Mouse (Mus musculus) layer of hippocampus, postnatal 14 days (tissue): ENCODE data around the gene Sppl3. TPM values are rescaled to one million over a fixed set of nuclear protein-coding genes. Genes with fewer than 3 reads are reported as not detected.

Experiments used
- DNase-seq, 2 experiments: peaks; one replicate each; pipeline ENCODE4 v3.0.0; 2021 to 2022; ENCODE audit warnings: low spot score in 2 of 2, mixed read lengths in 1 of 2
- total RNA-seq, 2 experiments: library from RNA; stranded (reverse); gene quantifications; 2 replicates each; pipeline ENCODE4 v1.2.3; 2021

The Sppl3 gene
- total RNA-seq, 2 experiments from 2014 or later: 89.6 to 90.5 TPM

DNA sequence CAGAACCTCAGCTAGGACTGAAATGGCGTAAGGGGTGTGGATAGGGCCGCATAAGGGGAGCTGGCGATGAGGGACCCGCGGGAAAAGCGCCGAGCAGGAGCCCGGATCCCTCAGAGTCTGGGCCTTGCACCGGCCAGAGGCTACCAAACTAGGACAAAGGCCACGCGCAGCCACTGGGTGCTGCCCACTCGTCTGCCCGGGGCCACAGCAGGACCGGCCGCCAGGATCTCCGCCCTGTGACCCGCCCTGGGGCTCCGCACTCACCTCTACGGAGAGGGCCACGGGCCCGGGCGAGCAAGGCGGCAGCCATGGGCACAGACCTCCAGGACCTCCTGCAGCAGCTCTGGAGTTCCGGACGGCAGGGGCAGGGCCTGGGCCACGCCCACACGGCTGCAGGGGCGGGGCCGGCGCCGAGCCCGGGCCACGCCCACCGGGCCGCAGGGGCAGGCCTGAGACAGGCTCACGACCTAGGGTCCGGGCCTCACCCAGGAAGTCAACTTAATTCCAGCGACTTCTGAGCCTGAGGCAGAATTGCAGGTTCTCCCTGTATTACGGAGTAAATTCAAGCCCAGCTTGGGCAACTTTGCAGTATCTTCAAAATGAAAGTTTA lies 108.1 kb downstream of the Sppl3 start, which contains the start of gene Acads:
TSS of gene Acads (minus strand) at position 386 of the 610 bp plus-strand sequence.
- peak; percentile 50 to 51 for DNase-seq

DNA sequence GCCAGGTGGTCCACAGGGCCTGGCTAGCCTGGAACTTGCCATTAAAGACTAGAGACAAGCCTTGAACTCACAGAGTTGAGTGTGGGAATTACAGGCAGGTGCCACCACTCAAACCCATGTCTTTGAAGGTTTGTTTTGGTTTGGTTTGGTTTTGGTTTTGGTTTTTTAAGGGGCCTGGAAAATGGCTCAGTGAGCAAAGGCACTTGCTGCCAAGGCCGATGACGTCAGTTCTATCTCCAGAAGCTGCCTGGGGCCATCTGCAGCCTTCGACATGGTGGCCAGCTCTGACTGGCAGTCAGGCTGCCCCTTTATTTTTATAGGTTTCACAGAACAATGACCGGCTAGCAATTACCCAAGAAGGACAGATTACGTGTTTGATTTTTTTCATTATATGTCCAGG lies 110.0 kb downstream of the Sppl3 start:
- no peak for DNase-seq

DNA sequence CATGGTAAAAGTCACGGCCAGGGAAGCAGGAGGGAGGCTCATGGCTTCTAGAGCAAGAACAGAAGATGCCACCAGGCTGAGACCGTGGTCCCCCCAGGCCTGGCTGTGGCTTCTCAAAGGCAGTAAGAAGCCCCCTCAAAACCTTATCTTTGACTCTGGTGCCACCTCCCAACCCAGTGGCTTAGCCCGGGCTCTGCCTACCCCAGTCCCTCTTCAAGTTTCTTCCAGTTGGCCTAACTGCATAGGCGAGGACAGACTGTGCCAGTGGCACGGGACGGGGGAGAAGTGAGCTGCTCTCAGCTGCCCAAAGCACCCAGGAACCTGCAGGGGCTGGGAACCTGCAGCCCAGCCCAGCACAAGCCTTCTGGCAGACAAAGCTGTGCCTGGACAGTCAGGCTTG lies 113.8 kb downstream of the Sppl3 start:
- no peak for DNase-seq

DNA sequence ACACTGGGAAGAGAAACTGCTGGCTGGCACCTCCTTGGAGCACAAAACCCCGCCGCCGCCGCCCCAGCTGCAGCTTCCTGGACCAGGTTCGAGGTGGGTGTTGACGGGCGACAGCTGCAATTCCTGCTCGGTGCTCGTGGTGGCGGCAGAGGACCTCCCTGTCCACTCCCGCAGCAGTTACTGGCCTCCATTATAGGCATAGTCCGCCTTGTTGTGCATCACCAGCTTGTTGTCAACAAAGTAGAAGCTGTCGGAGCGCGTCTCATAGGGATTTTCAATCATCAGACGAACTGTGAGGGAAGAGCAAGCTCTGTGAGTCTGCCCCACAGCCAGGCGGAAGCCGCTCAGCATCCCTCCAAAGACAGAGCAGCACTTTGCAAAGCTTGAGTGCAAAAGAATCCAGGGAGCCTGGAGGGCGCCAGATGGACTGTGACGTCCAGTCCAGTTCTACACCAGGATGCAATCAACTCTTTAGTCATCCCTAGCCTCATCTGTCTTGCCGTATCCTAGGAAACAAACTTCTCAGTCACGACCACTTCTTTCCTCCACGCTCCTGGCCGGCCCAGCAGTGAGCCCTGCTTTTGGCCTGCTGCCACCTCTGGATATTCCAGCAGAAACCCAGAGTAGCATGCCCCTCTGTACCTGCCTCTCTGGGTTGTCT lies 114.4 kb downstream of the Sppl3 start:
- DNase-seq: peak; percentile 85 to 89

DNA sequence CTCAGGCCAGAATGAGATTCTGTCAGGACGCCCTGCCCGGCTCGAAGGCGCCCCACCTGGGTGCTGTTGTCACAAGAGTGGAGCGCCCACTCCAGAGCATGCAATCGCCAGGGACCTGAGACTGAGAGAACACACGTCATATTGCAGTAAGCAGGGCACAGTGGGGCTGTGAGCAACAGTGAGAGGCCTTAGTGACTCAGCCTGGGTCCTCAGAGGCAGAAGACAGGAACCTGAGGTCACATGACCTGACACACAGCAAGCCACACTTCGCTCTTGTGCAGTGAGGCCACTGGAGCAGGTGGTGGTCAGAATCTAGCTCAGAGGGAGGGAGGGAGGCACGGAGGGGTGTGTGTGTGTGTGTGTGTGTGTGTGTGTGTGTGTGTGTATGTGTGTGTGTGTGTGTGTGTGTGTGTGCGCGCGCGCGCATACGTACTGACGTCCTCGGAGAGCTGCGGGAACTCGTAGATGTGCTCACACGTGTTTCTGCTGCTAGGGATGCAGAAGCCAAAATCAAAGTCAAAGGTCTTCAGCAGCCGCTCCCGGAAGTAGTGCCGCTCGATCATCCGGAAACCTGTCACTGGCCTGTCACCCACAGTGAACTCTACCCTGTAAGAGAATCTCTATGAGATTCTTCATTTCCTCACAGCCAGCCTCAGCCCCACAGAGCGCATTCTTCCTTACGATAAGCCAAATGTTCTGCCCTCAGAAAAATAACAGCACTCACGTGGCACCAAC lies 115.8 kb downstream of the Sppl3 start:
- no peak for DNase-seq

DNA sequence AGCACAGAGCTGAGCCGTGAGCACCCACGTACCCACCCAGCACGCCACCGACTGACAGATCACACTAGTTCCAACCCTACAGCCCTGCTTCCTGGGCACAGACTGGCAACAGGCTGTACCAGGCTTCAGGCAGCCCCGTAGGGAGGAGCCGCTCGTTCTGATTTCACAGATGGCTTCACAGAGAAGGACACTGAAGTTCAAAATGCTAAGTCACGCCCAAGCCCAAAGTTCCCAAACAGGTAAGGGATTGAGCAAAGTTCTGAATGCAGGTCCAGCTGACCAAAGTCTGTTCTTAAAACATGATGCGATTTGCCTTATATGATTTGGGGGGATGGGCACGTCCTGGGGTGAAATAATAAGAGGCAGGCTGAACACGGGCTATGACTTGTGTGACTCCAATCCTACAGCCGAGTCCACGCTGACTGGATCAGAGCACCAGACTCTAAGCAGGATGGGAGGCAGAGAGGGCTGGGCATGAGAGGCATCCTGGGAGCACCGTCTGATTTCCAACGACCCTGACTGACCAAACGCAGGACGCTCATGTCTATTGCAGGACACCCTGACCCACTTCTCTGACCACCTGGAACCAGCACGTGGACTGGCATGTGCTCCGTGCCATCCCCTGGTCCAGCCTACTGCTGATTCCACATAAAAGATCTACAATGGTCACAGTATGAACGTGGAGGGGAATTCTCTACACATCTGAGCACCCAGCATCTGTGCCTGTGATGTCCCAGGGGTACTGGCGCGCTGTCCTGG lies 116.7 kb downstream of the Sppl3 start:
- no peak for DNase-seq

DNA sequence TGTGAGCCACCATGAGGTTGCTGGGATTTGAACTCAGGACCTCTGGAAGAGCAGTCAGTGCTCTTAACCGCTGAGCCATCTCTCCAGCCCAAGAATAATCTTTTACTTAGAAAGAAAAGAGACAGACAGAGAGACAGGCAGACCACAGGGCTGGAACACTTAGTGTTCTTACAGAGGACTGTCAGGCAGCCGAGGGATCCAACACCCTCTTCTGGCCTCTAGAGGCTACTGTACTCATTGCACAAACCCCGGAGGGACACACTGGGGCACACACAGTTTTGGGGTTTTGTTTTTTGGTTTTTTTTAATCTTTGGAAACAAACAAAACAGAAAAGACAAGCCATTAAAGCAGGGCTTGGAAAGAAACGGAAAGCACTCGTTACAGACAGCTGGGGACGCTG lies 118.4 kb downstream of the Sppl3 start:
- no peak for DNase-seq

DNA sequence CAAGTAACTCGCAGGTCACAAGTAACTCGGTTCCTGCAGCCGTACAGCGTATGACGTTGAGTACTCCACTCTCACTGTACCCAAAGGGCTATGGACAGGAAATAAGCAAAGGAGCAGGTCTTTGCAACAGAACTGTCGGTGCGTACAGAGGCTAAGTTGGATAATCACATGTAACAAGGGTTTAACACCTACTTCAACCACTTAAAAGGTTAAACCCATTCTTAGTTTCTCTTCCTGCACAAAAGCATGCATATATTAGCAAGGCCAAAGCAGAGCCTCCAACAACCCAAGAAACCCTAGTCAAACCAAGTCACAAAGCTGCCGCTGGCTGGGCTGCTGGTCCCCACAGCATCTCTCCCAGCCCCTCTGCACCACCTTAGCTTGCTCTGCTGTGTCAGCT lies 121.5 kb downstream of the Sppl3 start:
- no peak for DNase-seq

DNA sequence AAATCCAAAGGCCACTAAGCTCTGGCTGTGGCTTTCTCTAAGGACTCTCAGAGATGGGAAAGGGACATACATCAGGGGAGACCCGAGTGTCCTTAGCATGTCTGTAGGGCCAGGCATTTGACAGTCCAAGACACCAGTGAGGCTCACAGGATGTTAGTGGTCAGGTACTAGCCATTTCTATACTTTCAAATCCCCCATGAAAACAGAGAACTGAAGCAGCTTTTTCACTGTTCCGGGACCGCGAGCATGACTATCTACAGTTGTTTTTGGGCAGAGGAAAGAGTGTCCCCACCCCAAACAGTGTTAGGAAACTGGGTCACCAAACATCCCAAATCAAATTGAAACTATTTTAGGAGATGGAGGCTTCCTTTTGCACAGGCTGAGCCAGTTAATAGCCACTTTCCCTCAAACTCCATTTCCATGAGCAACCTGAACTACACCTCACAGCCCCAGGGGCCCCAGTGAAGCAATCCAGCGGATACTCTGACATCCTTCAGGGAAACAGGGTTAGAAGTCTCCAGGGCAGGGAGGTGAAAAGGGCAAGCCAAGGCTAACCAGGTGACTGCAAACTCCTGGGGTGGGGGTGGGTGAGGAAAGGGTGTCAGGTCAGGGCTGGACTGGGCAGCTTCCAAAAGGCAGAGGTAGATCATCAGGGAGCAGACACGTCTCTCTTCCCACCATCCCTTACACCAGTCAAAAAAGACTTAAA lies 122.6 kb downstream of the Sppl3 start:
- no peak for DNase-seq

DNA sequence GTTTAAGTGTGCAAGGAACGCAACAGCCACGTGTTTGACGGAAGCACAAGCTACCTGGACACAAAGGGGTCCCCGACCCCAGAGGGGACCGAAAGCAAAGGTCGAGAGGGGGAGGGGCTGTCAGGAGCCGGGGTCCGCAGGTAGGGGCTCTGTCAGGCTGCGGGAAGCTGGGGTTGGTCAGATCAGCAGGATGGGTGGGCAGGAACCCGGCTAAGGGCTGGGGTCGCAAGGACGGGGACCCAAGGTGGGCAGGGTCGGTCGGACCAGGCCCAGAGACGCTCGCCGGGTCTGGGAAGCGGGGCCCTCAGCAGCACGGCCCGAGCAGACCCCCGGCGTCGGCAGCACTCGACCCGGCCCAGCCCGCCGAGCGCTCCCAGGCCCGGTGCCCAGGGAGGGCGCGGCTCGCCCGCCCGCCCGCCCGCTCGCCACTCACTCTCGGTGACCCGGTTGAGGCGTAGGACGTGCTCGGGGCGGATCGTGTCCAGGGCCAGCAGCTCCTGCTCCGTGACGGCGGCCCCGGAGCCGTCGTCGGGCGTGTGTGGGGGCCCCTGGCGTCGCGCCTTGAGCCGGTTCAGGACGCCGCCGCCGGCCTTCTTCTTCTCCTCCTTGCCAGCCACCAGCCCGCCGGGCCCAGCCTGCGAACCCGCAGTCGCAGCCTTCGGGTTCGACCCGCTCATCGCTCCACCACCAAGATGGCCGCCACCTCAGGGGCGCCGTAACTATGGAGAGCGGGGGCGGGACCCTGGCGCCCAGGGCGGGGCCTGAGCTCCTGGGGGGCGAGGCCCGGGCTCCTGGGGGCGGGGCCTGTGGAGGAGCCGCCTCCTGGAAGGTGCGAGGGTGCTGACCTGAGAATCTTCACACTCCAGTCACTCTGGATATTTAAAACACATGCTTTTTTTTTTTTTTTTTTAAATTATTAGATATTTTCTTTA lies 123.6 kb downstream of the Sppl3 start, which contains the start of gene Unc119b:
TSS of gene Unc119b (minus strand) at position 742 of the 932 bp plus-strand sequence.
- peak; percentile 84 to 88 for DNase-seq

DNA sequence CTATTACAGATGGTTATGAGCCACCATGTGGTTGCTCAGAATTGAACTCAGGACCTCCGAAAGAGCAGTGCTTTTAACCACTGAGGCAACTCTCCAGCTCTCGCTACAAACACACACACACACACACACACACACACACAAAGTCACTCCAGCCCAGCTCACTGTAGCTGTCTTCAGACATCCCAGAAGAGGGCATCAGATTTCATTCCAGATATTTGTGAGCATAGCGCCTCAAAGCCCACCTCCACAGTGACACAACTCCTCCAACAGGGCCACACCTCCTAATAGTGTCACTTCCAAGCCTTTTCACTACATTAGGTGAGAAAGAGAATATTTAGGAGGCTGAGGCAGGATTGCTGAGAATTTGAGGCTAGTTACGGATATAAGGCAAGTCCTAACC lies 128.2 kb downstream of the Sppl3 start:
- DNase-seq: no peak

DNA sequence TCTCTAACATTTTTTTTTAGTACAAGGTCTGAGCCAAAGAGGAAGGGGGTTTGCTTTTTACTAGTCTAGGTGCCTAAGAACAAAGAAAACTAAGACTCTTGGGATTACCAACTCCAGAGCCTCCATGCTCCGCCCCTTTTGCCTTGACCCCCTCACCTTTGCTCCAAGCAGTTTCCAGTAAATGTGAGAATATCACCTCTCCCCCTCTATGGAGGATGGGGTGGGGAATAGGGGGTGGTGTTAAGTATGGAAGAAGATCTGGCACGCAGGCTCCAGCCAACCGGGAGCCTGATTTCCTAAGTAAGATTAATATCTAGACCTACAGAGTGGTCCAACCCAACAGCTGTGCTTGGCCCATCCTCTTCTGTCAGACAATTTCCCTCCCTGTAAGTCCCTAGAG lies 129.8 kb downstream of the Sppl3 start:
- no peak for DNase-seq

DNA sequence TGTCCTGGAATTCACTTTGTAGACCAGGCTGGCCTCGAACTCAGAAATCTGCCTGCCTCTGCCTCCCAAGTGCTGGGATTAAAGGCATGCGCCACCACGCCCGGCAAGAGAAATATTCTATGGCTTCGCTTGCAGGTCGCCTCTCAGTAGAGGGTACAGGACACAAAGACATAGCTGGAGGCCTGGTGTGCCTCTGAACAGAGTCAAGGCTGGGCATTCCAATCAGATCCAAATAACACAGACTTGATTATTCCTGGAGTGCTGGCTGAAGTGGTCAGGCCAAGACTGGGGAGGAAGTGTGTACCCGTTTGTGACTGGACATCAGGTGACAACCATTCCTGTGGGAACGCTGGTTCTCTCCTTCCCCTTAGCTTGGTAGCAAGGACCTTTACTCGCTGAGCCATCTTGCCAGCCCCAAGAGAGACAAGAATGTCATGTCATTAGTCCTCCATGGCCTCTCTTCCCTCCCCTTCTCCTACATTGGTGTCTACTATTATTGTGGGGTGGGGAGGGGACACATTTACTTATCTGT lies 131.3 kb downstream of the Sppl3 start:
- no peak for DNase-seq

DNA sequence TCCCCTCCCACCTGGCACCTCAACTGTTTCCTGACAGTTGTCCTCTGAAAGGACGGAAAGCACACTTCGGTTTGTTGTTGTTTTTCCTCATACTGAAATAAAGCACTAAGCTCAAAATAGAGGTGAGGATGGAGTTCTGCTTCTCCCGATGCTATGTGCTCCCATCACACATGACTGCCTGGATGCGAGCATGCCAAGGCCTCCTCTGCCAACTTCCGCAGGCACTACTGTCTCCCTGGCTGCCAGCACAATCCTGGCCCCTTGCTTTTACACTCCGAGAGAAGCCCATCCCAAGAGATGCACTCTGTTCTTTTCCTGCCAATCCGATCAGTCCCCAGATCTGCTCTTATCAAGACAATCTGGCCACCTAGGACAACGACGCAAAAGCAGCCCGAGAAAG lies 132.6 kb downstream of the Sppl3 start:
- DNase-seq: peak; percentile 39 to 73

DNA sequence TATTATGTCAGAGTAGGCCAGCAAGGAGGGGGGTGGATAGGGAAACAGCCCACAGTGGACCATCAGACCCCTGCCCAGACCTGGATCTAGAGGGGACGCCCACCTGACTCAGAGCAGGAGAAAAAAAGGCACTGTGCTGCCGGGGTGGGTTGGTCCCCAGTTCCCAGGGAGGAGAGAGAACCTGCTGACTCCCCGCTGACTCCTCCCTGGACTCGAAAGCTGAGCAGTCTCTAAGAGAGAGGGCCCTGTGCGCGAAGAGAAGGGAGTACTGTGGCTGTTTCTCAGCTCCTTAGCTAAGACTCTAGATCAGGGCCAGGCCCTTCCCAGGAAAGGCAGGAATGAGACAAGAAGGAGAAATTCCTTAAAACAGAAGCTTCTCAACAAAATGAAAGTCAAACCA lies 133.5 kb downstream of the Sppl3 start:
- DNase-seq: no peak

DNA sequence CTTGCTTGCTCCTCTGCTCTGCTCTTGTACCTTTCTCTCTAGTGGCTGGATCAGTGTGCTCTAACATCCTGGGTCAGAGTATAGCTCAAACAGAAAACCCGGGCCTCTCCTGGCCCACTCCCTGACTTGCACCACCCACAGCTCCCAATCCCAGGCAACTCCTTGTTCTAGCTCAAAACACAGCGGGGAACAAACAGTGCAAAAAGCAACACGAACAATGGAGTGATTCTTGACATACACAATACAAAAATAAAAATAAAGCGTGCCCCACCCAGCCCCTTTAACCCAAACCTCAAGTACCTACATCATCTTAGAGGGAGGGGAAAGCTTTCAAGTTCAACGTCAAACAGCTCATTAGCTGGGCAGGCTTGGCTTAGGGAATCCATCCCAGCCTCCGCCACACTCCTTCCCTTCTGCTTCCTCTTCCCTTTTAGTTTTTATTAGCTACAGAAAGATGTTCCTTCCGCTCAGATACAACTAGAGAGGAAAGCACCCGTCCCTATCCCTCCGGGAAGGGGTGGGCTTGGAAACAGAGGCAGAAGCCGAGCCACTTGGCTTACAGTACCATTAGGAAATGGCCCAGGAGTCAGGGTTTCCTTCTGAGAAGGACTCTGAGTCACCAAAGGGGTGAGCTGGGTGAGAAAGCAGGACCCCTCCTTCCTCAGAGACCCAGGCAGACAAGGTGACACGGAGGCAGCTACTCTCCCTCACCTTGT lies 134.5 kb downstream of the Sppl3 start:
- DNase-seq: no peak

DNA sequence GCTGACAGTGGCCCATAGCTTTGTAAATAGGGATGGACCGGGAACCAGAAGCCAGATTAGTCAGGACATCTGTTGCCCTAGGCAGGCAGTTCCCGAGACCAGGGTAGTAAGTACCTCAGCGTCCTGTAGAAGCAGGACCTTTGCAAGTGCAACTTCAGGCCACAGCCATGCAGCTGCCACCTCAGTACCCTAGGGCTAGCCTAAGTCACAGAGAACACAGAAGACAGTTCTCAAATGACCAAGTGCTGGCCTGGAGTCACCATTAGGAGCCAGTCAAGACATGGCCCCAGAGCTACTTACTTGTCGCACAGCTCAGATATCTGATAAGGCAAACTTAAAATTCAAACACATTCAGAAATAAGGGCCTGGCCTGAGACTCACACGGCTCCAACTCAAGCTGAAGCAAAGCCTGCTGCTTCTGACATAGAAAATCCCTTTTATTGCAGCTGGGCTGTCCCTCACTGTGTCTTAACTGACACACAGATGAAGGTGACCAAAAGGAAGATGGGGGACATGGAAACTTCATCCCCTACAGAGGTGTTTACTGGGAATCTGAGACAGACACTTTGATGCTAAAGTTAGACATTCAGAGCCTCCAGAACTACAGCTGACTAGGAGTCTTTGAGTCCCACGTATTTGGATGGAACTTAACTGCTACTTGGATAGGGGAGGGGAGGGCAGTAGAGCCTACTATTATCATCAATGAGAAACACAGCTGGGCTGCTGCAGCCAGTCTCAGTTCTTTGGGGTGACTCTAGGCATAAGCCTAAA lies 135.2 kb downstream of the Sppl3 start:
- DNase-seq: no peak

DNA sequence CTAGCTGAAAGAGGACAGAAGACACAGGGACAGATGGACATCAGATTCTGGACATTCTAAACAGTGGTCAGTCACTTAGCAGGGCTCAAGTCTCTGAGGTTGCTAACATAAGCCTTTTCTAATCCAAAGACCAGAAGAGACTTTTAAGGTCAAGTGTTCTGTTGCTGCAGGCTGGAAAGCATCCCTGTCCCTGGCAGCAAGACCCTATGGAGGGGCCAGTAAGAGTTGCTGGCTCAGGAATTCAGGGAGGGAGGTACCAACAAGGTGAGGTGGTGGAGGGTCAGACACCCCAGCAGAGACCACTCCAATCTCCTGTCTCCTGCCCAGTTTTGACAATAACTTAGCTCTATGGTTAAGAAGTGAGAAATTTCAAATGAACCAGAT lies 135.8 kb downstream of the Sppl3 start:
- DNase-seq: no peak
